9 mouse cellular contexts compared by ENCODE assay signal in genomic region chr12:27140335-27140702, GRCm38 (mm10).
DNase-seq lines count a peak whose midpoint lies in the region; ATAC-seq and TF ChIP-seq lines count a peak whose summit lies in the region.
"Had no signal": no experiment of that assay in that cellular context is flagged by ENCODE, and none has a peak within 500 bp of the region (broad histone marks: within the 10 kb centered on the region; RNA-seq: fewer than 3 reads in every experiment).

No protein-coding gene starts in this region.

- ATAC-seq in intestine, embryonic 15.5 days: peak; percentile 39
- ATAC-seq in intestine, postnatal 0 days: no peak
- peak; percentile 67 for ATAC-seq in hindbrain, embryonic 13.5 days (ENCODE audit: low FRiP score)
- peak; percentile 69 for ATAC-seq in midbrain, embryonic 15.5 days (replicated peaks)
- ATAC-seq in monocyte, adult 5-6 weeks (replicated peaks; ENCODE audit: insufficient number of reproducible peaks, low FRiP score, low TSS enrichment, poor library complexity, severe bottlenecking): no peak

- H3K9ac ChIP-seq in intestine, embryonic 15.5 days: no peak overlapping the region
- H3K9ac ChIP-seq in intestine, postnatal 0 days (ENCODE audit: low read depth, low read length): no peak overlapping the region
- H3K9ac ChIP-seq in hindbrain, embryonic 13.5 days: peak overlapping the region; percentile 55; the same call in 1 of the 2 replicates
- no peak overlapping the region; the same call in 1 of the 2 replicates for H3K9ac ChIP-seq in midbrain, embryonic 15.5 days

- H3K36me3 ChIP-seq in intestine, embryonic 15.5 days: no peaks in the 10 kb centered on the region
- H3K36me3 ChIP-seq in intestine, postnatal 0 days (ENCODE audit: control insufficient read depth, insufficient read depth): no peaks in the 10 kb centered on the region
- no peaks in the 10 kb centered on the region for H3K36me3 ChIP-seq in hindbrain, embryonic 13.5 days
- H3K36me3 ChIP-seq in midbrain, embryonic 15.5 days (replicated peaks): no peaks in the 10 kb centered on the region

- DNase-seq in brain, embryonic 14.5 days (ENCODE audit: low read depth): peak; percentile 94
- no peak for DNase-seq in right cerebral cortex, postnatal 25 days
- DNase-seq in heart, adult 8-10 months (ENCODE audit: low spot score): no peak

- TF ChIP-seq CTCF in intestine, postnatal 0 days (IDR thresholded peaks at IDR 0.05; ENCODE audit: low read depth): no peak
- TF ChIP-seq CTCF in brain, embryonic 14.5 days (IDR thresholded peaks at IDR 0.05; ENCODE audit: borderline replicate concordance, extremely low read depth, insufficient read depth, insufficient read length): no peak

- no peaks in the 10 kb centered on the region for H3K27me3 ChIP-seq in intestine, embryonic 15.5 days (replicated peaks)
- H3K27me3 ChIP-seq in intestine, postnatal 0 days (replicated peaks; ENCODE audit: control insufficient read depth, insufficient read depth, low read length): no peaks in the 10 kb centered on the region
- no peaks in the 10 kb centered on the region for H3K27me3 ChIP-seq in hindbrain, embryonic 13.5 days
- H3K27me3 ChIP-seq in midbrain, embryonic 15.5 days (replicated peaks): no peaks in the 10 kb centered on the region
- H3K27me3 ChIP-seq: CH12.LX had no signal

- no peak overlapping the region for H3K4me2 ChIP-seq in intestine, embryonic 15.5 days (replicated peaks)
- H3K4me2 ChIP-seq in intestine, postnatal 0 days (replicated peaks; ENCODE audit: low read depth): no peak overlapping the region
- no peak overlapping the region for H3K4me2 ChIP-seq in hindbrain, embryonic 13.5 days
- 0 out of 2 replicates have a peak overlapping the region, but pooled peaks have one; percentile 25 for H3K4me2 ChIP-seq in midbrain, embryonic 15.5 days

- no peaks in the 10 kb centered on the region for H3K9me3 ChIP-seq in intestine, embryonic 15.5 days
- no peaks in the 10 kb centered on the region for H3K9me3 ChIP-seq in intestine, postnatal 0 days (ENCODE audit: control insufficient read depth)
- no peaks in the 10 kb centered on the region for H3K9me3 ChIP-seq in hindbrain, embryonic 13.5 days
- no peaks in the 10 kb centered on the region for H3K9me3 ChIP-seq in midbrain, embryonic 15.5 days

- no peak overlapping the region for H3K4me3 ChIP-seq in intestine, embryonic 15.5 days (replicated peaks)
- no peak overlapping the region for H3K4me3 ChIP-seq in intestine, postnatal 0 days (ENCODE audit: low read depth, low read length)
- H3K4me3 ChIP-seq in hindbrain, embryonic 13.5 days: no peak overlapping the region
- no peak overlapping the region for H3K4me3 ChIP-seq in midbrain, embryonic 15.5 days

- peaks cover 17% of the 10 kb centered on the region for H3K4me1 ChIP-seq in intestine, embryonic 15.5 days (replicated peaks)
- peaks cover 5% of the 10 kb centered on the region; the same call in 1 of the 2 replicates for H3K4me1 ChIP-seq in intestine, postnatal 0 days (replicated peaks; ENCODE audit: control insufficient read depth, insufficient read depth, low read length)
- H3K4me1 ChIP-seq in hindbrain, embryonic 13.5 days (replicated peaks): peaks cover 73% of the 10 kb centered on the region
- peaks cover 41% of the 10 kb centered on the region for H3K4me1 ChIP-seq in midbrain, embryonic 15.5 days

- no peak for TF ChIP-seq POLR2A in brain, embryonic 14.5 days (IDR thresholded peaks at IDR 0.05; ENCODE audit: borderline replicate concordance, extremely low read depth, insufficient read depth, insufficient read length, poor library complexity, severe bottlenecking)

- no peak overlapping the region for H3K27ac ChIP-seq in intestine, embryonic 15.5 days
- H3K27ac ChIP-seq in intestine, postnatal 0 days (ENCODE audit: low read depth, low read length): no peak overlapping the region
- peak overlapping the region; percentile 96 for H3K27ac ChIP-seq in hindbrain, embryonic 13.5 days
- H3K27ac ChIP-seq in midbrain, embryonic 15.5 days: peak overlapping the region; percentile 89

- WGBS in intestine, embryonic 15.5 days: 33% methylated on average over 5 of the region's 5 CpGs
- WGBS in intestine, postnatal 0 days: 34% methylated on average over 5 of the region's 5 CpGs
- 11% methylated on average over 5 of the region's 5 CpGs for WGBS in hindbrain, embryonic 13.5 days
- WGBS in midbrain, embryonic 15.5 days: 14% methylated on average over 5 of the region's 5 CpGs

Comparison
In these comparisons a context has a peak if more than half of its experiments do, and no peak if none do; other contexts are left out.
1. ATAC-seq: peak in intestine, embryonic 15.5 days (single experiment), hindbrain, embryonic 13.5 days (single experiment) and midbrain, embryonic 15.5 days (single experiment); none in intestine, postnatal 0 days (single experiment) and monocyte, adult 5-6 weeks (single experiment).
2. H3K27ac ChIP-seq: peak in hindbrain, embryonic 13.5 days (single experiment) and midbrain, embryonic 15.5 days (single experiment); none in intestine, embryonic 15.5 days (single experiment) and intestine, postnatal 0 days (single experiment).